Mouse (Mus musculus) MEL (cell line): Measurements from ENCODE around the gene Cers5.

ENCODE experiments used
- CTCF ChIP-seq, 3 experiments: IDR thresholded peaks in 2 of 3; conservative IDR thresholded peaks in 1 of 3; 2 replicates each; pipeline ENCODE4 v1.5.1; 2011 to 2012; ENCODE audit warnings: low read length in 3 of 3, low read depth in 2 of 3, mild to moderate bottlenecking in 2 of 3, improper control_type of control experiment in 1 of 3, inconsistent platforms in 1 of 3, mixed read lengths in 1 of 3, moderate library complexity in 1 of 3; ENCODE audit not compliant: control insufficient read depth in 1 of 3, insufficient read depth in 1 of 3, poor library complexity in 1 of 3, severe bottlenecking in 1 of 3
- GATA1 ChIP-seq: IDR thresholded peaks from 2 replicates; pipeline ENCODE4 v1.6.1; 2011; ENCODE audit warnings: low read depth, low read length, improper control_type of control experiment
- JUND ChIP-seq: IDR thresholded peaks from 2 replicates; pipeline ENCODE4 v1.6.1; 2011; ENCODE audit warnings: low read depth, mild to moderate bottlenecking, improper control_type of control experiment, low read length
- POLR2A ChIP-seq, 2 experiments: IDR thresholded peaks; 2 replicates each; pipeline ENCODE4 v1.6.1; 2011 to 2012; ENCODE audit warnings: low read length in 2 of 2, mild to moderate bottlenecking in 2 of 2, control low read depth in 1 of 2, improper control_type of control experiment in 1 of 2, low read depth in 1 of 2, moderate library complexity in 1 of 2; ENCODE audit not compliant: control insufficient read depth in 1 of 2, insufficient read depth in 1 of 2, poor library complexity in 1 of 2
- ZNF384 ChIP-seq: IDR thresholded peaks from 2 replicates; pipeline ENCODE4 v1.6.1; 2012; ENCODE audit warnings: low read depth, mild to moderate bottlenecking, inconsistent platforms, low read length, improper control_type of control experiment

GRCm38 (mm10) chr15:99725341-99726155 lies 47.1 kb downstream of the Cers5 start, which contains the start of gene Cox14:
- TF ChIP-seq CTCF (IDR thresholded peaks at IDR 0.05 in 2 of 3, conservative IDR thresholded peaks at IDR 0.05 in 1 of 3; ENCODE audit: control insufficient read depth in 1 of 3, insufficient read depth in 1 of 3, low read depth in 2 of 3, low read length in 3 of 3, poor library complexity in 1 of 3, severe bottlenecking in 1 of 3) (peak in 2 of 3 experiments; percentile 98 to 100), GATA1 (no peak), POLR2A (IDR thresholded peaks at IDR 0.05; ENCODE audit: control insufficient read depth in 1 of 2, insufficient read depth in 1 of 2, low read depth in 1 of 2, low read length in 2 of 2, poor library complexity in 1 of 2) (peak; percentile 96 to 98), JUND (no peak), ZNF384 (no peak; the same call in 1 of the 2 replicates)
